Mouse (Mus musculus) adrenal gland, postnatal 10 days (tissue): Measurements from ENCODE around the gene Sptbn1. TPM values are rescaled to one million over a fixed set of nuclear protein-coding genes. Genes with fewer than 3 reads are reported as not detected.
A peak's percentile ranks its signal among the peaks of the same experiment; 100 is the strongest.

Source experiments
- DNase-seq: peaks from one replicate; pipeline ENCODE4 v3.0.0; 2021; ENCODE audit warnings: mixed read lengths
- total RNA-seq, 2 experiments: library from RNA; stranded (reverse); gene quantifications; 2 replicates each; pipeline ENCODE4 v1.2.3; 2021

The Sptbn1 gene
- total RNA-seq, 2 experiments from 2014 or later: 262 to 303 TPM

DNA sequence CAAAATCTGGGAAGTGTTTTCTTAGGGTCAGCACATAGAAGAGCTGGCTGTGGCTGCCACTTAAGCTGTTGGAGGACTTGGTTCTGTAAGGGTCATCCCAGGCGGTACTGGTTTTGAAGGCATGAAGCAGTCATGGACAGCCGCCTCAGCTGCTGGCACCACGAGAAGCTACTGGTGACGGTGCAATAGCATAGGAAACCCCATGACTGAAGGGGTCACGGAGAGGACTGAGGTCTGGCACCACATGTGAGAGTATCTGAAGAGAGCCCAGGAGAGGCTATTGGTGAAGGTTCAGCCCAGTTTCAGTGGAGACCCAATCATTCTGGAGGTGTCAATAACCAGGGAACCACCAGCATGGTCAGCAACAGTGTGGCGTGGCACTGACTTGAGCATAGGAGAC is 135.4 kb downstream of the Sptbn1 start:
- no peak for DNase-seq

- no peak for DNase-seq
These were observed 136.3 kb downstream of the Sptbn1 start for GRCm38 (mm10) chr11:30131640-30132039.

- DNase-seq: no peak
These were observed 138.6 kb downstream of the Sptbn1 start for GRCm38 (mm10) chr11:30129339-30129738.

DNA sequence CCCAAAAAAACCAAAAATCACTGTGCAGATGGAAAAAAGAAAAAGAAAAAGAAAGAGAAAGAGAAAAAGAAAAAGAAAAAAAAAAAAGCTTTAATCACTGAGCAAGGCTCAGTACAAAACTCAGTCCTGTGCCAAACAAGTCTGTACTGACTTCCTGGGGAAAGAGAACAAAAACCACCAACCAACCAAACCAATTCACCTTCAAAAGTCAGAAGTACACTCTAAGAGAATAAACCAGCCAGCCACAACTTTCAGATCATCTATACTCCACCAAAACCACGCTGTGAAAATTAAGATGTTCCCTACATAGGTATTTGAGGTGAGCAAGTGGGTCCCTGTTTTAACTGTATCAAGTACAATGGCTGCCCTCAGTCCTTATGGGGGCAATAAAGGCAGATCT is 141.1 kb downstream of the Sptbn1 start:
- no peak for DNase-seq

DNA sequence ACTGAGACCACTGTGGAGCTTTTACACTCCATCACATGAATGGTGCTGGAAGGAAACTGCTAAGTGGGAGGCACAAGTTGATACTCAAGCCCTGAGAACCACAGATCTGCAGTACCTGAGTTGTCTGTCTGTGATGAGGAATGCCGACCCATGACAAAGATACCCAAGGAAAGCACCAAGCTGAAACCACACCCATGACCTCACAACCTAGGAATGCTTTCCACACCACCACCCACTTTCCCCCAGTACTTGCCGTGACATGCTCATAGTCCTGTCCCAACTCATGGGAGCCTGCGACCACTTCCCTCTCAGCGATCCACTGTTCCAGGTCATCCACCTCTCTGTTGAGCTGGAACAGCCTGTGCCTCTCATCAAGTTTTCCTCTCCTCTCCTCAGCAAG is 149.9 kb downstream of the Sptbn1 start:
- DNase-seq: no peak

GRCm38 (mm10) chr11:30113631-30114030 is 154.3 kb downstream of the Sptbn1 start:
- no peak for DNase-seq

DNA sequence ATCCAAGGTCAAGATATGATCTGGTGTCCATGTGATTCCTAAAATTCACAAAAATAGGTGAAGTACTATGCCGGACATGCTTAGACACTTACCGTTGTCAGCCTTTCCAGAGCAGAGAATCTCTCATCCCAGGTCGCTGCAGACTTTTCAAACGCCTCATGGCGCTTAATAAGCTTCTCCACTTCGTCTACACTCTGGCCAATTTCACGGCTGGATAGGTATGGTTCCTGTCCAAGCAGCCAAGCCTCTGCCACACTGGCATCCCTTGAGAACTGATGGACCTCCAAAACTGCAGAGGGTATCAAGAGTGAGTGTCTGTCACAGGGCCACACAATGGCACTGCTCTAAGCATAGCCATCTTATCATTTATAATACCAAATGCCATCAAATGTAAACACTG is 157.3 kb downstream of the Sptbn1 start:
- DNase-seq: no peak

DNA sequence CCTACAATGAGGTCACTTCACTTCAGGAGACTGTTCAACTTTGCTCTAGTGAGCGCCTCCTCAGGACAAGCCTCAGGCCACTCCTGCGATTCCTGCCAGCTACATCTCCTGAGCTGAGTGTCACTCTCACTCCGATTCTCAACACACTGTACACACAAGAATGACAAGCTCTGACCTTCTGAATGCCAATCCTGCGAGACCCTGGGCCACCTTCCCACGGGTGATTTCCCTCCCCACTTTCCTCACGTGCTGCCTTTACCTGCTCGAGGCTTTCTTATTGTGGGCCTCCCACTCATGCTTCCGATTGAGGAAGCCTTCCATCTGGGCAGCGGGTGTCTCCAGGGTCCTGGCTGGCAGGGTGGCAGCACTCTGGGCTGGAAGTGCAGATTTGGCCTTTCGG is 163.8 kb downstream of the Sptbn1 start:
- DNase-seq: no peak

DNA sequence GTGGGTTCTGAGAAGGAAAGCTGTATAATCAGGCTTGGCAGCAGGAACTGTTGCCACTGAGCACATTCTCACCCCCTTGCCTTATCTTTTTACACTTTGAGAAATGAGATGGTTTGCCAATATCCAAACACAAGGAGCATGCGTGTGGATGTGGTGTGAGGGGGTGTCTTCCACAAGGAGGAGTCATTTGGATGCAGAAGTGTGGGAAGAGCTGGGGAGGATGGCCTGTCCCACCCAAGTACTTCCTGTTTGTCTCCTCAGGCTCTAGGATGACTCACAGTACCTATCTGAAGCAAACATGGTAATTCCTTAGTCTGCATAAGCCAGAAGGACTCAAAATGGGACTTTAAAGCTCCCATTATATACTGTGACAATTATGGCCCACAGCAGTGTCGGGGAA is 165.4 kb downstream of the Sptbn1 start:
- no peak for DNase-seq

- DNase-seq: no peak
These were observed 166.2 kb downstream of the Sptbn1 start for GRCm38 (mm10) chr11:30101796-30102195.

DNA sequence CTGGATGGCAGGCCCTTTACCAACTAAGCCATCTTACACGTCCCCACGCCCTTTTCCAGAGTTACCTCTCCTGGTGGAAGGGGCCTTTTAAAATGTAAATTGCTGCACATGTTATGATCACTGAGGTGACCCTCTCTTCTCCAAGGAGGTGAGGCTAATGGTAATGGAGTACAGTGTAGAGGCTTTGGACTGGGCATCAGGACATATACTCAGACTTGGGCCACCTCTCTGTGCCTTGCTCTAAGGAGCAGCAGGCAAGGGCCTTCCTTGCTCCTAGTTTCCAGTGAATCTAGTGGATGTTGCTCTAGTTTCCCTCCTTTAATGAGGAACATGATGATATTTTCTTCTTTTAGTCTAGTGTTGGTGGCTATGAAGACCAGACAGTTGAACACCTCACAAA is 166.8 kb downstream of the Sptbn1 start:
- no peak for DNase-seq

DNA sequence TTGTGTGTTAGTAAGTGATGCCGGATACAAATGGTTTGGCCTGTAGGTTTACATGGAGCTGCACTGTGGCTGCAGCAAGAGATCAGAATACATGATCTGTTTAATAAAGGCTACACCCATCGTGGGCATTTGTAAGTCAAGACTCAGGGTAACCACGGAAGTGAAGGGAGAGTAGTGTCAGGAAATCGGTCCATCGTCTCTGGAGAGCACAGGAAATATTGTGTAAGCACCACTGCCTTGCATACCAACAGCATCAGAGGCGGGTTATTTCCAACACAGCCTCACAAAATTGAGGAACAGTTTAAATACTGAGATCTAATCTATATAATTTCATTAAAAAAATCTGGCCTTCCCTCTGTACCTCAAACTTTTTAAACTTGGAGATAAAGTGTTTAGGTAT is 168.1 kb downstream of the Sptbn1 start:
- no peak for DNase-seq

- DNase-seq: no peak
These were observed 172.7 kb downstream of the Sptbn1 start for GRCm38 (mm10) chr11:30095212-30095773.

- DNase-seq: peak; percentile 19
These were observed 176.1 kb downstream of the Sptbn1 start for GRCm38 (mm10) chr11:30091892-30092291.

DNA sequence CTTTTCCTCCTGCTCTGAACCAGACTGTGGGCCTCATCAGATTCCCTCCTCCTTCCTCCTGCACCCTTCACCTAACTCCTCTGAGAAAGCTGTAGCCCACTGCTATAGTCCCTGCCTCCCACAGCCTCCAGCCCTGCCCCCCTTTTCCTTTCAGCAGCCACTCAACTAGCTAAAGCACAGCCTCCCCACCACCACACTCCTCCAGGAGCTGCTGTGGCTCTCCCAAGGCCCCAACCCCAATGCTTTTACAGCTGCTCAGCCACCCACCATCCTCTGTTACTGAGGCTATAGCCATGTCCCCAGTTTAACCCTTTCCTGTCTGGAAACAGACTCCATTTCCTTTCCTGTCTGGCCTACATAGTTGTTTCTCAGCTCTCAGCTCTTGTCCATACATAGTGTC is 182.9 kb downstream of the Sptbn1 start:
- no peak for DNase-seq

- no peak for DNase-seq
These were observed 210.7 kb downstream of the Sptbn1 start for GRCm38 (mm10) chr11:30057299-30057698.

Other genes starting within 250 kb of the Sptbn1 start
- gene Eml6, start 242.1 kb downstream of the Sptbn1 start, total RNA-seq: 1 to 10 TPM; 3.0 to 5.3 TPM
- gene 4930505A04Rik, start 203.7 kb upstream of the Sptbn1 start, total RNA-seq: under 1 TPM in 1 of 2 experiments, not detected in 1; 0.45 TPM